15 mouse cellular contexts compared by ENCODE assay signal in the genomic region with DNA sequence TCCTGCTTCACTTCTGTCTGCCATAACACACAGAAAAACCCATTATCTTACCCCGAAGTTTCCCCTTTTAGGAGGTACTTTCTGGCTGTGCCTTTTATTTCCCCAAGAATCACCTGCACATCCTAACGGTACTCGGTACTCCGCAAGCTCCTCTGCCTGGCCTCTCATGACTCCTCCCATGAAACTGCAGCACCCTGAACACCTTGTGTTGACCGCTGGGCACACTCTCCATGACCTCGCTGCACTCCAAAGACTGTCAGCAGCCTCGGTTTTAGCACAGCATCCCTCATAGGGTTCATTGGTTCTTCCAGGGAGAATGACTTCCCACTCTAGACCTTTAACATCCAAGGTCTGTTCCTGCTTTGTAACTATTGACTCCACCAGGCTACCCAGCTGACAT. TPM values are rescaled to one million over a fixed set of nuclear protein-coding genes. Genes with fewer than 3 reads are reported as not detected.
DNase-seq lines count a peak whose midpoint lies in the region; ATAC-seq lines count a peak whose summit lies in the region.
"Had no signal": no experiment of that assay in that cellular context is flagged by ENCODE, and none has a peak within 500 bp of the region (broad histone marks: within the 10 kb centered on the region; RNA-seq: fewer than 3 reads in every experiment).

No protein-coding gene starts in this region.

- peak; percentile 50 for DNase-seq in induced T-regulatory cell, adult 2 months (ENCODE audit: low read depth)
- no peak for DNase-seq in gastrocnemius, postnatal 10 days
- DNase-seq in frontal cortex, adult 2 months (ENCODE audit: extremely low spot score in 1 of 2, low spot score in 1 of 2) = no peak
- DNase-seq: adrenal gland, adult 8-10 months; cerebellum, adult 9-10 months; kidney, adult 11 months; layer of hippocampus, postnatal 36 days had no signal

- no peak overlapping the region for H3K4me3 ChIP-seq in heart, embryonic 11.5 days (ENCODE audit: low read depth, low read length)
- H3K4me3 ChIP-seq in heart, embryonic 12.5 days = no peak overlapping the region
- H3K4me3 ChIP-seq in midbrain, embryonic 16.5 days (ENCODE audit: low read depth, low read length) = no peak overlapping the region
- H3K4me3 ChIP-seq in midbrain, embryonic 13.5 days (replicated peaks) = no peak overlapping the region
- H3K4me3 ChIP-seq: gastrocnemius, adult 2 months; liver, embryonic 12.5 days had no signal

- peaks cover 5% of the 10 kb centered on the region for H3K4me1 ChIP-seq in heart, embryonic 11.5 days (ENCODE audit: control insufficient read depth, insufficient read depth, low read length)
- peaks cover 23% of the 10 kb centered on the region for H3K4me1 ChIP-seq in heart, embryonic 12.5 days (replicated peaks)
- no peaks in the 10 kb centered on the region for H3K4me1 ChIP-seq in midbrain, embryonic 16.5 days (ENCODE audit: control insufficient read depth, insufficient read depth, low read length)
- no peaks in the 10 kb centered on the region for H3K4me1 ChIP-seq in midbrain, embryonic 13.5 days (replicated peaks)

- H3K27ac ChIP-seq in heart, embryonic 11.5 days (ENCODE audit: low read depth, low read length) = no peak overlapping the region
- H3K27ac ChIP-seq in heart, embryonic 12.5 days (ENCODE audit: poor library complexity, severe bottlenecking) = no peak overlapping the region
- no peak overlapping the region for H3K27ac ChIP-seq in midbrain, embryonic 16.5 days (ENCODE audit: low read length)
- H3K27ac ChIP-seq in midbrain, embryonic 13.5 days = no peak overlapping the region
- H3K27ac ChIP-seq: gastrocnemius, adult 2 months; liver, embryonic 12.5 days had no signal

- no peak overlapping the region for H3K9ac ChIP-seq in heart, embryonic 11.5 days (ENCODE audit: low read depth, low read length)
- H3K9ac ChIP-seq in heart, embryonic 12.5 days = no peak overlapping the region
- H3K9ac ChIP-seq in midbrain, embryonic 16.5 days (ENCODE audit: low read depth, low read length) = no peak overlapping the region
- no peak overlapping the region for H3K9ac ChIP-seq in midbrain, embryonic 13.5 days (replicated peaks)
- H3K9ac ChIP-seq: liver, embryonic 12.5 days; liver, postnatal 0 days had no signal

- 63% methylated on average over 7 of the region's 7 CpGs for WGBS in heart, embryonic 11.5 days (ENCODE audit: insufficient replicate concordance)
- WGBS in heart, embryonic 12.5 days = 66% methylated on average over 7 of the region's 7 CpGs
- 79% methylated on average over 7 of the region's 7 CpGs for WGBS in midbrain, embryonic 16.5 days
- WGBS in midbrain, embryonic 13.5 days = 75% methylated on average over 7 of the region's 7 CpGs

- H3K27me3 ChIP-seq in heart, embryonic 11.5 days (ENCODE audit: control insufficient read depth, insufficient read depth, low read length) = no peaks in the 10 kb centered on the region
- H3K27me3 ChIP-seq in heart, embryonic 12.5 days (replicated peaks) = no peaks in the 10 kb centered on the region
- H3K27me3 ChIP-seq in midbrain, embryonic 16.5 days (ENCODE audit: control insufficient read depth, insufficient read depth, low read depth, low read length) = no peaks in the 10 kb centered on the region
- H3K27me3 ChIP-seq in midbrain, embryonic 13.5 days = no peaks in the 10 kb centered on the region
- H3K27me3 ChIP-seq: liver, embryonic 12.5 days had no signal

- H3K9me3 ChIP-seq in heart, embryonic 11.5 days (replicated peaks; ENCODE audit: control insufficient read depth, low read length) = no peaks in the 10 kb centered on the region
- no peaks in the 10 kb centered on the region for H3K9me3 ChIP-seq in heart, embryonic 12.5 days (replicated peaks)
- no peaks in the 10 kb centered on the region for H3K9me3 ChIP-seq in midbrain, embryonic 16.5 days (replicated peaks; ENCODE audit: control insufficient read depth, low read length, poor library complexity, severe bottlenecking)
- no peaks in the 10 kb centered on the region for H3K9me3 ChIP-seq in midbrain, embryonic 13.5 days
- H3K9me3 ChIP-seq: liver, embryonic 12.5 days had no signal

- H3K4me2 ChIP-seq in heart, embryonic 11.5 days = peak overlapping the region; percentile 41; the same call in 1 of the 2 replicates
- no peak overlapping the region for H3K4me2 ChIP-seq in heart, embryonic 12.5 days
- H3K4me2 ChIP-seq in midbrain, embryonic 16.5 days (ENCODE audit: low read length) = no peak overlapping the region
- H3K4me2 ChIP-seq in midbrain, embryonic 13.5 days (replicated peaks) = no peak overlapping the region
- H3K4me2 ChIP-seq: liver, embryonic 12.5 days; midbrain, embryonic 11.5 days had no signal

- no peaks in the 10 kb centered on the region for H3K36me3 ChIP-seq in heart, embryonic 11.5 days (ENCODE audit: control insufficient read depth, insufficient read depth, low read length)
- H3K36me3 ChIP-seq in heart, embryonic 12.5 days = no peaks in the 10 kb centered on the region
- peaks cover 4% of the 10 kb centered on the region; the same call in 1 of the 2 replicates for H3K36me3 ChIP-seq in midbrain, embryonic 16.5 days (ENCODE audit: control insufficient read depth, insufficient read depth, low read length)
- no peaks in the 10 kb centered on the region for H3K36me3 ChIP-seq in midbrain, embryonic 13.5 days

- ATAC-seq in heart, embryonic 11.5 days (replicated peaks; ENCODE audit: insufficient number of reproducible peaks, low FRiP score, low TSS enrichment) = no peak
- ATAC-seq in heart, embryonic 12.5 days (ENCODE audit: insufficient number of reproducible peaks, low FRiP score) = no peak; the same call in 1 of the 2 replicates
- ATAC-seq in midbrain, embryonic 16.5 days = peak; percentile 12; the same call in 1 of the 2 replicates
- no peak for ATAC-seq in midbrain, embryonic 13.5 days

RNA-seq across cellular contexts. Expression of gene Stat1, which starts 51.5 kb away (rescaled TPM):
- 28.5 and 31.2 TPM in 2 replicates for polyA plus RNA-seq in heart, embryonic 11.5 days (2014; fragmentation: Nextera tagmentation; extraction: Ambion mirVana)
- polyA plus RNA-seq in heart, embryonic 12.5 days (2016; fragmentation: Nextera tagmentation; extraction: Ambion mirVana) = 28.9 and 31.4 TPM in 2 replicates
- polyA plus RNA-seq in midbrain, embryonic 16.5 days (2015; fragmentation: Nextera tagmentation; extraction: Ambion mirVana) = 11.2 and 11.6 TPM in 2 replicates
- polyA plus RNA-seq in midbrain, embryonic 13.5 days (2015; fragmentation: Nextera tagmentation; extraction: Ambion mirVana) = 12.0 and 13.5 TPM in 2 replicates
- total RNA-seq in gastrocnemius, postnatal 10 days (2021) = 10 to 100 TPM; 12.5 to 15.4 TPM
- polyA plus RNA-seq in frontal cortex, adult 2 months (2012; rRNA removed) = 19.4 and 19.5 TPM in 2 replicates
